Mouse (Mus musculus): ENCODE measurements around the gene S100g. TPM values are rescaled to one million over a fixed set of nuclear protein-coding genes. Genes with fewer than 3 reads are reported as not detected.

S100g gene
- polyA plus RNA-seq, 2 experiments, result 2.5 to 6.8 TPM

GRCm38 (mm10) chrX:162931467-162931866 is 32.9 kb downstream of the S100g start:
- no peak overlapping the region for H3K4me3 ChIP-seq (ENCODE audit: insufficient read depth in 1 of 2, low read depth in 2 of 2, low read length in 2 of 2)
- no peak overlapping the region for H3K4me2 ChIP-seq (ENCODE audit: low read depth)
- DNase-seq (ENCODE audit: low read depth in 3 of 3, low spot score in 3 of 3), result no peak
- no peaks in the 10 kb centered on the region for H3K36me3 ChIP-seq (replicated peaks; ENCODE audit: control insufficient read depth, insufficient read depth, low read depth)
- no peaks in the 10 kb centered on the region for H3K27me3 ChIP-seq (ENCODE audit: control insufficient read depth, insufficient read depth, low read length)
- no peak overlapping the region for H3K27ac ChIP-seq
- ATAC-seq (ENCODE audit: insufficient read depth), result no peak
- WGBS (ENCODE audit: insufficient replicate concordance), result 64% methylated on average over 2 of the region's 2 CpGs
- no peak for TF ChIP-seq EP300 (IDR thresholded peaks at IDR 0.05; ENCODE audit: low read depth)
- no peak for TF ChIP-seq CTCF (IDR thresholded peaks at IDR 0.05; ENCODE audit: low read depth)
- H3K9me3 ChIP-seq (ENCODE audit: control insufficient read depth, low read length), result no peaks in the 10 kb centered on the region
- H3K4me1 ChIP-seq (replicated peaks; ENCODE audit: control insufficient read depth in 2 of 2, insufficient read depth in 2 of 2, low read length in 1 of 2), result no peaks in the 10 kb centered on the region
- no peak overlapping the region for H3K9ac ChIP-seq (replicated peaks)

GRCm38 (mm10) chrX:162921487-162922125 is 42.8 kb downstream of the S100g start:
- H3K36me3 ChIP-seq (replicated peaks; ENCODE audit: control insufficient read depth, insufficient read depth, low read depth), result no peaks in the 10 kb centered on the region
- WGBS (ENCODE audit: insufficient replicate concordance), result 65% methylated on average over 8 of the region's 8 CpGs
- no peak overlapping the region for H3K4me2 ChIP-seq (ENCODE audit: low read depth)
- no peak for TF ChIP-seq EP300 (IDR thresholded peaks at IDR 0.05; ENCODE audit: low read depth)
- TF ChIP-seq CTCF (IDR thresholded peaks at IDR 0.05; ENCODE audit: low read depth), result no peak
- no peak for DNase-seq (ENCODE audit: low read depth in 3 of 3, low spot score in 3 of 3)
- no peaks in the 10 kb centered on the region for H3K27me3 ChIP-seq (ENCODE audit: control insufficient read depth, insufficient read depth, low read length)
- ATAC-seq (ENCODE audit: insufficient read depth), result no peak
- H3K27ac ChIP-seq, result no peak overlapping the region
- H3K9me3 ChIP-seq (ENCODE audit: control insufficient read depth, low read length), result no peaks in the 10 kb centered on the region
- H3K4me1 ChIP-seq (replicated peaks; ENCODE audit: control insufficient read depth in 2 of 2, insufficient read depth in 2 of 2, low read length in 1 of 2), result no peaks in the 10 kb centered on the region
- H3K9ac ChIP-seq (replicated peaks), result no peak overlapping the region
- no peak overlapping the region for H3K4me3 ChIP-seq (ENCODE audit: insufficient read depth in 1 of 2, low read depth in 2 of 2, low read length in 2 of 2)

GRCm38 (mm10) chrX:162915697-162916096 is 48.7 kb downstream of the S100g start:
- no peak for TF ChIP-seq EP300 (IDR thresholded peaks at IDR 0.05; ENCODE audit: low read depth)
- peak; percentile 63 for TF ChIP-seq CTCF (IDR thresholded peaks at IDR 0.05; ENCODE audit: low read depth)
- H3K4me1 ChIP-seq (replicated peaks; ENCODE audit: control insufficient read depth in 2 of 2, insufficient read depth in 2 of 2, low read length in 1 of 2), result no peaks in the 10 kb centered on the region
- H3K27ac ChIP-seq, result no peak overlapping the region
- ATAC-seq (ENCODE audit: insufficient read depth) (no peak), DNase-seq (ENCODE audit: low read depth in 3 of 3, low spot score in 3 of 3) (peak in 2 of 3 experiments; percentile 4 to 13)
- H3K9ac ChIP-seq (replicated peaks), result no peak overlapping the region
- no peak overlapping the region for H3K4me2 ChIP-seq (ENCODE audit: low read depth)
- 21% methylated on average over 5 of the region's 5 CpGs for WGBS (ENCODE audit: insufficient replicate concordance)
- no peaks in the 10 kb centered on the region for H3K27me3 ChIP-seq (ENCODE audit: control insufficient read depth, insufficient read depth, low read length)
- H3K4me3 ChIP-seq (ENCODE audit: insufficient read depth in 1 of 2, low read depth in 2 of 2, low read length in 2 of 2), result no peak overlapping the region
- no peaks in the 10 kb centered on the region for H3K9me3 ChIP-seq (ENCODE audit: control insufficient read depth, low read length)
- no peaks in the 10 kb centered on the region for H3K36me3 ChIP-seq (replicated peaks; ENCODE audit: control insufficient read depth, insufficient read depth, low read depth)

GRCm38 (mm10) chrX:162913651-162914050 is 50.7 kb downstream of the S100g start:
- H3K4me3 ChIP-seq (ENCODE audit: insufficient read depth in 1 of 2, low read depth in 2 of 2, low read length in 2 of 2), result no peak overlapping the region
- no peak overlapping the region for H3K27ac ChIP-seq
- H3K9ac ChIP-seq (replicated peaks), result no peak overlapping the region
- H3K27me3 ChIP-seq (ENCODE audit: control insufficient read depth, insufficient read depth, low read length), result no peaks in the 10 kb centered on the region
- no peak overlapping the region for H3K4me2 ChIP-seq (ENCODE audit: low read depth)
- TF ChIP-seq EP300 (IDR thresholded peaks at IDR 0.05; ENCODE audit: low read depth) (no peak), CTCF (IDR thresholded peaks at IDR 0.05; ENCODE audit: low read depth) (no peak)
- H3K4me1 ChIP-seq (replicated peaks; ENCODE audit: control insufficient read depth in 2 of 2, insufficient read depth in 2 of 2, low read length in 1 of 2), result no peaks in the 10 kb centered on the region
- ATAC-seq (ENCODE audit: insufficient read depth), result no peak
- H3K9me3 ChIP-seq (ENCODE audit: control insufficient read depth, low read length), result no peaks in the 10 kb centered on the region
- no peaks in the 10 kb centered on the region for H3K36me3 ChIP-seq (replicated peaks; ENCODE audit: control insufficient read depth, insufficient read depth, low read depth)
- DNase-seq (ENCODE audit: low read depth in 3 of 3, low spot score in 3 of 3), result no peak
- WGBS (ENCODE audit: insufficient replicate concordance), result 64% methylated on average over 3 of the region's 3 CpGs

Other genes with a start within 250 kb of the S100g start
- gene Rbbp7, start 204.2 kb downstream of the S100g start, polyA plus RNA-seq (2012; rRNA removed), result 69.9 and 111 TPM in 2 replicates
- 192 and 194 TPM in 2 replicates for gene Rbbp7, start 204.2 kb downstream of the S100g start, polyA plus RNA-seq (2014; fragmentation: Nextera tagmentation; extraction: Ambion mirVana)
- 3.5 and 5.4 TPM in 2 replicates for gene Txlng, start 135.1 kb downstream of the S100g start, polyA plus RNA-seq (2012; rRNA removed)
- 6.2 and 7.1 TPM in 2 replicates for gene Txlng, start 135.1 kb downstream of the S100g start, polyA plus RNA-seq (2014; fragmentation: Nextera tagmentation; extraction: Ambion mirVana)
- 3.9 and 6.6 TPM in 2 replicates for gene Syap1, start 76.2 kb downstream of the S100g start, polyA plus RNA-seq (2012; rRNA removed)
- gene Syap1, start 76.2 kb downstream of the S100g start, polyA plus RNA-seq (2014; fragmentation: Nextera tagmentation; extraction: Ambion mirVana), result 13.2 and 14.5 TPM in 2 replicates
- gene Ctps2, start 63.4 kb downstream of the S100g start, polyA plus RNA-seq (2012; rRNA removed), result 9.7 and 11.4 TPM in 2 replicates
- 37.6 and 38.1 TPM in 2 replicates for gene Ctps2, start 63.4 kb downstream of the S100g start, polyA plus RNA-seq (2014; fragmentation: Nextera tagmentation; extraction: Ambion mirVana)

All from liver, embryonic 14.5 days (tissue).